8 mouse cellular contexts compared by ENCODE assay signal in genomic region chr11:97018583-97019344, GRCm38 (mm10). TPM values are rescaled to one million over a fixed set of nuclear protein-coding genes. Genes with fewer than 3 reads are reported as not detected.
A peak's percentile ranks its signal among the peaks of the same experiment; 100 is the strongest.
DNase-seq lines count a peak whose midpoint lies in the region; ATAC-seq lines count a peak whose summit lies in the region.

No protein-coding gene starts in this region.

- no peaks in the 10 kb centered on the region for H3K36me3 ChIP-seq in heart, embryonic 12.5 days
- no peaks in the 10 kb centered on the region for H3K36me3 ChIP-seq in hindbrain, embryonic 14.5 days (replicated peaks; ENCODE audit: control insufficient read depth, insufficient read depth)

- H3K4me1 ChIP-seq in heart, embryonic 12.5 days (replicated peaks), result peaks cover 27% of the 10 kb centered on the region
- H3K4me1 ChIP-seq in hindbrain, embryonic 14.5 days (replicated peaks; ENCODE audit: control insufficient read depth, insufficient read depth, low read length), result peaks cover 12% of the 10 kb centered on the region; the same call in 1 of the 2 replicates

- H3K9me3 ChIP-seq in heart, embryonic 12.5 days (replicated peaks), result no peaks in the 10 kb centered on the region
- no peaks in the 10 kb centered on the region for H3K9me3 ChIP-seq in hindbrain, embryonic 14.5 days (ENCODE audit: control insufficient read depth, low read length)

- peaks cover 96% of the 10 kb centered on the region for H3K27me3 ChIP-seq in heart, embryonic 12.5 days (replicated peaks)
- peaks cover 95% of the 10 kb centered on the region for H3K27me3 ChIP-seq in hindbrain, embryonic 14.5 days (ENCODE audit: control insufficient read depth, insufficient read depth, low read length)

- no peak overlapping the region for H3K27ac ChIP-seq in heart, embryonic 12.5 days (ENCODE audit: poor library complexity, severe bottlenecking)
- no peak overlapping the region for H3K27ac ChIP-seq in hindbrain, embryonic 14.5 days

- peak overlapping the region; percentile 62; the same call in 1 of the 2 replicates for H3K9ac ChIP-seq in heart, embryonic 12.5 days
- H3K9ac ChIP-seq in hindbrain, embryonic 14.5 days, result no peak overlapping the region

- no peak for DNase-seq in heart, postnatal 14 days
- DNase-seq in MN1 (ENCODE audit: low spot score), result peak; percentile 55
- no peak for DNase-seq in hindbrain, embryonic 14.5 days (ENCODE audit: low spot score)
- DNase-seq in lung, postnatal 10 days, result peak; percentile 38
- peak; percentile 66 for DNase-seq in urinary bladder, postnatal 14 days (ENCODE audit: low spot score)
- DNase-seq in right cerebral cortex, postnatal 36 days (ENCODE audit: low spot score in 2 of 2), result no peak
- no peak for DNase-seq in right cerebral cortex, postnatal 14 days

- under 1% methylated on average over 66 of the region's 68 CpGs for WGBS in heart, embryonic 12.5 days
- under 1% methylated on average over 54 of the region's 68 CpGs for WGBS in hindbrain, embryonic 14.5 days

- H3K4me3 ChIP-seq in heart, embryonic 12.5 days, result peak overlapping the region; percentile 41
- H3K4me3 ChIP-seq in hindbrain, embryonic 14.5 days (replicated peaks; ENCODE audit: low read length), result peak overlapping the region; percentile 27

- H3K4me2 ChIP-seq in heart, embryonic 12.5 days, result peak overlapping the region; percentile 65
- peak overlapping the region; percentile 47 for H3K4me2 ChIP-seq in hindbrain, embryonic 14.5 days (replicated peaks)

- ATAC-seq in heart, embryonic 12.5 days (ENCODE audit: insufficient number of reproducible peaks, low FRiP score), result no peak
- no peak for ATAC-seq in hindbrain, embryonic 14.5 days (ENCODE audit: low FRiP score)

- intact Hi-C loops in heart, postnatal 14 days (cut with DNase I), result no loop called here

RNA-seq across cellular contexts. Expression of gene Sp6, which starts 5.6 kb away (rescaled TPM):
- 0.22 and 0.45 TPM in 2 replicates for polyA plus RNA-seq in heart, embryonic 12.5 days (2016; fragmentation: Nextera tagmentation; extraction: Ambion mirVana)
- total RNA-seq in heart, postnatal 14 days (2021), result under 1 TPM; 0.07 to 0.12 TPM
- 0.09 and 0.16 TPM in 2 replicates for polyA plus RNA-seq in hindbrain, embryonic 14.5 days (2014; fragmentation: Nextera tagmentation; extraction: Ambion mirVana)

RNA-seq across cellular contexts. Expression of gene Scrn2, which starts 11.0 kb away (rescaled TPM):
- polyA plus RNA-seq in heart, embryonic 12.5 days (2016; fragmentation: Nextera tagmentation; extraction: Ambion mirVana), result 17.0 and 18.3 TPM in 2 replicates
- total RNA-seq in heart, postnatal 14 days (2021), result 10 to 100 TPM; 10.2 to 11.6 TPM
- 11.5 and 12.7 TPM in 2 replicates for polyA plus RNA-seq in hindbrain, embryonic 14.5 days (2014; fragmentation: Nextera tagmentation; extraction: Ambion mirVana)

RNA-seq across cellular contexts. Expression of gene Lrrc46, which starts 22.4 kb away (rescaled TPM):
- 0.28 and 0.66 TPM in 2 replicates for polyA plus RNA-seq in heart, embryonic 12.5 days (2016; fragmentation: Nextera tagmentation; extraction: Ambion mirVana)
- total RNA-seq in heart, postnatal 14 days (2021), result under 1 TPM; 0.27 to 0.69 TPM
- polyA plus RNA-seq in hindbrain, embryonic 14.5 days (2014; fragmentation: Nextera tagmentation; extraction: Ambion mirVana), result 2.6 and 4.3 TPM in 2 replicates

RNA-seq across cellular contexts. Expression of gene Mrpl10, which starts 22.6 kb away (rescaled TPM):
- polyA plus RNA-seq in heart, embryonic 12.5 days (2016; fragmentation: Nextera tagmentation; extraction: Ambion mirVana), result 71.3 and 74.7 TPM in 2 replicates
- 10 to 100 TPM; 79.9 to 88.0 TPM for total RNA-seq in heart, postnatal 14 days (2021)
- polyA plus RNA-seq in hindbrain, embryonic 14.5 days (2014; fragmentation: Nextera tagmentation; extraction: Ambion mirVana), result 60.5 TPM in 2 replicates

RNA-seq across cellular contexts. Expression of gene Osbpl7, which starts 31.7 kb away (rescaled TPM):
- polyA plus RNA-seq in heart, embryonic 12.5 days (2016; fragmentation: Nextera tagmentation; extraction: Ambion mirVana), result 4.8 and 5.5 TPM in 2 replicates
- 1 to 10 TPM; 4.6 to 4.9 TPM for total RNA-seq in heart, postnatal 14 days (2021)
- polyA plus RNA-seq in hindbrain, embryonic 14.5 days (2014; fragmentation: Nextera tagmentation; extraction: Ambion mirVana), result 6.3 and 7.9 TPM in 2 replicates

Comparison
In these comparisons a context has a peak if more than half of its experiments do, and no peak if none do; other contexts are left out.
1. DNase-seq: peak in MN1 (single experiment), lung, postnatal 10 days (single experiment) and urinary bladder, postnatal 14 days (single experiment); none in heart, postnatal 14 days (0 of 2), hindbrain, embryonic 14.5 days (single experiment), right cerebral cortex, postnatal 36 days (0 of 2) and right cerebral cortex, postnatal 14 days (single experiment).